Mouse (Mus musculus): ENCODE data around the gene Dlg2. TPM values are rescaled to one million over a fixed set of nuclear protein-coding genes. Genes with fewer than 3 reads are reported as not detected.
A peak's percentile ranks its signal among the peaks of the same experiment; 100 is the strongest.

The Dlg2 gene
- polyA plus RNA-seq, 1 experiment from 2014 or later, result 27.1 TPM

DNA sequence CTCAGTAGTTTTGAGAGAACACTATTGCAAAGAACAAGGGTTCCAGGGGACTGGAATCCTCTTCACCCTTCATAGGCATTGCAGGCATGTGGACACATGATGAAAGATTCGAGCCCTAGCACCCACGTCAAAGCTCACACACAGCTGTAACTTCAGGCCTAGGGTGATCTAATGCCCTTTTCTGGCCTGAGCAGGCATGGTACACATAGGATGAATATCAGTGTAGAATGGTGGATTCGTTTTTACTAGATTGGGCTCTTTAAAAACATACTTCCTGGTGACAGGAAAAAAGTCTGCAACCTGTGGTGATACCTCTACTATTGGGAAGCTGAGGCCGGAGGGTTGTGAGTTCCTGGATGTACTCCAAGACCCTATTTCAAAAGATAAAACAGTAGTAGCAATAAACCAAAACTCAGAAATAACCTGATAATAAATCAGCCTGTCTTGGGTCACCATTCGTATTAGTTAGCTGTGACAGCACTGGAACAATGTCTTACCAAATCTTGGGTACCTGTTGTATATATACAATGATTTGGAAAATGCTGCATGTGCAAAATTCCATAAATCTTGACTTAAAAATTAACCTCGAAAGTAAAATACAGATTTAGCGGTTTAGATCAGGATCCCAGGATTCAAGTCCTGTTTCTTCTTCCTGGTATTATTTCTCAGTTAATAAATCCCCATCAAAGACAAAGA is 20.2 kb upstream of the Dlg2 start:
- WGBS, result 37% methylated on average over 7 of the region's 7 CpGs
- ATAC-seq, result no peak
- Histone ChIP-seq H3K27me3 (ENCODE audit: control insufficient read depth, insufficient read depth, low read depth, low read length) (no peaks in the 10 kb centered on the region), H3K27ac (ENCODE audit: low read length) (peak overlapping the region; percentile 93), H3K9ac (ENCODE audit: low read depth, low read length) (peak overlapping the region; percentile 87), H3K4me1 (ENCODE audit: control insufficient read depth, insufficient read depth, low read length) (peaks cover 15% of the 10 kb centered on the region), H3K4me3 (ENCODE audit: low read depth, low read length) (peak overlapping the region; percentile 84), H3K36me3 (ENCODE audit: control insufficient read depth, insufficient read depth, low read length) (peaks cover 4% of the 10 kb centered on the region; the same call in 1 of the 2 replicates), H3K4me2 (ENCODE audit: low read length) (peak overlapping the region; percentile 84), H3K9me3 (replicated peaks; ENCODE audit: control insufficient read depth, low read length, poor library complexity, severe bottlenecking) (no peaks in the 10 kb centered on the region)

DNA sequence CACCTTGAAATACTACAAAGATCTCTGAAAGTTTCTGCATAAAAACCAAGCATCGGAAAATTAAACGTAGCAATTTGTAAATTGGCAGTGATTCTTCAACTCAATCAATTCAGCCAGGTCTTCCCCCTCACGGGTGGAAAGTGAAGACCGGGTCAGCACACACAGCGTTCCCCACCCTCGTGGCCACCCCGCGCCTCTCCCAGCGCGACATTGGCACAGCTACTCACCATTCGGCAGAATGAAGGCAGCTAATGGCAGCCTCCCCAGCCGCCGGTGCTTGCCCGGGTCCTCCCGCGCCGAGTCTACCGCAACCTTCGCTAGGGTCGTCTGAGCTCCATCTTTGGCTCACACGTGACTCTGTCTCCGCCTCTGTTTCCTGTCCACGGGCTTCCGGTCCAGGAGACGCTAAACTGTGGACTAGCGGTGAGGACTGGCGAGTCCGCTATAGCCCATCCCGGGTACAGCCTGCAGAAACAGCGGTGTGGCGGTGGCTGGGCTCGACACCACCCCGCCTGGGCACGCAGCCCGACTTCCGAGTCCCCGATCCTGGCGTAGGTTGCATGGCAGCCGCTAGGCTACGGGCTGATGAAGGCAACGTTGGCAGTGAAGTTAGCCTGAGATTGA is 19.5 kb upstream of the Dlg2 start, which contains the start of gene Tmem126a:
TSS of gene Tmem126a (minus strand) at position 385 of the 624 bp plus-strand sequence.
- peak within 1 kb of the TSS; percentile 84 for H3K4me3 ChIP-seq (ENCODE audit: low read depth, low read length)
- H3K9me3 ChIP-seq (replicated peaks; ENCODE audit: control insufficient read depth, low read length, poor library complexity, severe bottlenecking), result no peaks in the 10 kb centered on the region
- under 1% methylated on average over 41 of the region's 41 CpGs for WGBS
- ATAC-seq, result peak; percentile 99
- peak within 1 kb of the TSS; percentile 87 for H3K9ac ChIP-seq (ENCODE audit: low read depth, low read length)
- no peaks in the 10 kb centered on the region for H3K27me3 ChIP-seq (ENCODE audit: control insufficient read depth, insufficient read depth, low read depth, low read length)
- H3K27ac ChIP-seq (ENCODE audit: low read length), result peak within 1 kb of the TSS; percentile 93
- H3K36me3 ChIP-seq (ENCODE audit: control insufficient read depth, insufficient read depth, low read length), result 0 out of 2 replicates have a peak, but pooled peaks cover 4% of the 10 kb centered on the region
- H3K4me1 ChIP-seq (ENCODE audit: control insufficient read depth, insufficient read depth, low read length), result peaks cover 15% of the 10 kb centered on the region
- H3K4me2 ChIP-seq (ENCODE audit: low read length), result peak within 1 kb of the TSS; percentile 84

DNA sequence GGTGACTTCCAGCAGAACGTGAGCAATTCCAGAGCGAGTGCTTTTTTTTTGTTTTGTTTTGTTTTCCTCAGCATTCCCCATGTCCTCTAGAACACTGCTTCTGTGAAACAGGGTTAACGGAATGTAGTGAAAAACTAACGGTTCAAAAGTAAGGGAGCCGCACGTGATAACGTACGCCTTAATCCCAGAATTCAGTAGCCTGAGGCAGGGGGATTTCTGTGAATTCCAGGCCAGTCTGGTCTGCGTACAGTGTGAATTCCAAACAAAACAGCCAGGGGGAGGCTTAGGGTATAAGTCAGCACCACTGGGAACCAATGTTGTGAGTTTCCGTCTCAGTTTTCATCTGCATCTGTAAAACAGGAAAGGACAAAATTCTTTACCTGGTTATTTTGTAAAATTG is 19.0 kb upstream of the Dlg2 start:
- no peaks in the 10 kb centered on the region for H3K9me3 ChIP-seq (replicated peaks; ENCODE audit: control insufficient read depth, low read length, poor library complexity, severe bottlenecking)
- H3K9ac ChIP-seq (ENCODE audit: low read depth, low read length), result peak overlapping the region; percentile 87
- no peaks in the 10 kb centered on the region for H3K27me3 ChIP-seq (ENCODE audit: control insufficient read depth, insufficient read depth, low read depth, low read length)
- WGBS, result 10% methylated on average over 10 of the region's 10 CpGs
- peak overlapping the region; percentile 84 for H3K4me2 ChIP-seq (ENCODE audit: low read length)
- peak; percentile 80 for ATAC-seq
- H3K4me3 ChIP-seq (ENCODE audit: low read depth, low read length), result peak overlapping the region; percentile 84
- H3K27ac ChIP-seq (ENCODE audit: low read length), result peak overlapping the region; percentile 93
- H3K36me3 ChIP-seq (ENCODE audit: control insufficient read depth, insufficient read depth, low read length), result 0 out of 2 replicates have a peak, but pooled peaks cover 4% of the 10 kb centered on the region
- H3K4me1 ChIP-seq (ENCODE audit: control insufficient read depth, insufficient read depth, low read length), result peaks cover 15% of the 10 kb centered on the region

DNA sequence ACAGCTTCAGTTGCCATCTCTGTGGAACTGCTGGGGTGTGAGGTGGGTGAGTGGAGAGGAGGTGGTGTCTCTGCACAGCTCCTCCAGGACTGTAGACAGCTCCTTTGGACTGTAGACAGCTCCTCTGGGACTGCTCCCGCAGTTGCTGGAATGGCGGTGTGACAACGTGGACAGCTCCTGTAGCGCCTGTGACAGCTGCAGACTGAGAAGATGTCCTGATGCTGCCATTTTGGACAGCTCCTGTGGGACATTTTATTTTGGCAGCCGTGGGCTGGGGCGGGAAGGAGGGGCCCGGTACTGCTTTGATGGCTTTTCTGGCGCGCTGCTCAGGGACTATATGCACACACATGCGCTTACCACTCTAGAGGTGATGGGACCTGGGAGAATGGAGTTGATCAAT is 16.1 kb upstream of the Dlg2 start:
- H3K9ac ChIP-seq (ENCODE audit: low read depth, low read length), result no peak overlapping the region
- no peak overlapping the region for H3K27ac ChIP-seq (ENCODE audit: low read length)
- no peaks in the 10 kb centered on the region for H3K9me3 ChIP-seq (replicated peaks; ENCODE audit: control insufficient read depth, low read length, poor library complexity, severe bottlenecking)
- peaks cover 15% of the 10 kb centered on the region for H3K4me1 ChIP-seq (ENCODE audit: control insufficient read depth, insufficient read depth, low read length)
- H3K27me3 ChIP-seq (ENCODE audit: control insufficient read depth, insufficient read depth, low read depth, low read length), result no peaks in the 10 kb centered on the region
- WGBS, result 59% methylated on average over 10 of the region's 10 CpGs
- no peak overlapping the region for H3K4me3 ChIP-seq (ENCODE audit: low read depth, low read length)
- ATAC-seq, result no peak
- H3K36me3 ChIP-seq (ENCODE audit: control insufficient read depth, insufficient read depth, low read length), result no peaks in the 10 kb centered on the region
- H3K4me2 ChIP-seq (ENCODE audit: low read length), result no peak overlapping the region

DNA sequence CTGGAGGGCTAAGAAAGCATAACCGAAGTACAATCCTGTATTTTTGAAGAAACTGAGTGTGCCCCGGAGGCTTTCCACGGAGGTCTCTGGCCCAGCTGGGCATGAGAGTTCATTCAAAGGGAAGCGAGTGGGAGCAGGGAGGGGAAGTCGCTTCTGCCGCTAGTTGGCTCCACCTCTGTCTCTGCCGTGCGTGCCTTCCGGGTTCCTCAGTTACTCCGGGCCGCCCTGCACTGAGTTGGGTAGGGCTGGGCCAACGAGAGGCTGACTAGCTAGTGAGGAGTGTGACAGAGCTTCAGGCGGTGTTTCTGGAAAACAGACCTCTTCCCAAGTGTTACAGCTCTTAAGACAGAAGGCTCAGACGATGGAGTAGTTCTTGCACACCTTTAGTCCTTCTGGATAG is 15.5 kb upstream of the Dlg2 start:
- no peak for ATAC-seq
- Histone ChIP-seq H3K36me3 (ENCODE audit: control insufficient read depth, insufficient read depth, low read length) (no peaks in the 10 kb centered on the region), H3K27ac (ENCODE audit: low read length) (no peak overlapping the region), H3K4me3 (ENCODE audit: low read depth, low read length) (no peak overlapping the region), H3K4me1 (ENCODE audit: control insufficient read depth, insufficient read depth, low read length) (peaks cover 12% of the 10 kb centered on the region), H3K4me2 (ENCODE audit: low read length) (no peak overlapping the region), H3K9ac (ENCODE audit: low read depth, low read length) (no peak overlapping the region), H3K9me3 (replicated peaks; ENCODE audit: control insufficient read depth, low read length, poor library complexity, severe bottlenecking) (no peaks in the 10 kb centered on the region), H3K27me3 (ENCODE audit: control insufficient read depth, insufficient read depth, low read depth, low read length) (no peaks in the 10 kb centered on the region)
- 24% methylated on average over 14 of the region's 14 CpGs for WGBS

DNA sequence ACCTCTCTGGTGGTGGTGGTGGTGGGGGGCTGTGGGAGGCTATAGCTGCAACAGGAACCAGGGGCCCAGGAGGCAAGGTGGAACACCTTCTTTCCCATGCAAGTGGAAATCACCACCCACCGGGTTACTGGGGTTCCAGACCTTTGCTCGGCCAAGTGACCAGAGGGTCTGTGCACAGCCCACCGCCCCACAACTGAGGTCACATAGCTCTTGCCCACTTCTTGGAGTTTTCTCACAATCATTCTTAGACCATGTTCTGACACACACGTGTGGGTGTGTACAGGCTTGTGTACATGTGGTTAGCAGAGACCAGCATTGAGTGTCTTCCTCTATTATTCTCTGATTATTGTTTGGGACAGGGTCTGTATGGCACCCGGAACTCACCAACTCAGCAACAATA is 15.0 kb upstream of the Dlg2 start:
- WGBS, result 95% methylated on average over 5 of the region's 5 CpGs
- no peak for ATAC-seq
- Histone ChIP-seq H3K9me3 (replicated peaks; ENCODE audit: control insufficient read depth, low read length, poor library complexity, severe bottlenecking) (no peaks in the 10 kb centered on the region), H3K36me3 (ENCODE audit: control insufficient read depth, insufficient read depth, low read length) (no peaks in the 10 kb centered on the region), H3K4me1 (ENCODE audit: control insufficient read depth, insufficient read depth, low read length) (peaks cover 6% of the 10 kb centered on the region), H3K27ac (ENCODE audit: low read length) (no peak overlapping the region), H3K4me3 (ENCODE audit: low read depth, low read length) (no peak overlapping the region), H3K9ac (ENCODE audit: low read depth, low read length) (no peak overlapping the region), H3K27me3 (ENCODE audit: control insufficient read depth, insufficient read depth, low read depth, low read length) (no peaks in the 10 kb centered on the region), H3K4me2 (ENCODE audit: low read length) (no peak overlapping the region)

DNA sequence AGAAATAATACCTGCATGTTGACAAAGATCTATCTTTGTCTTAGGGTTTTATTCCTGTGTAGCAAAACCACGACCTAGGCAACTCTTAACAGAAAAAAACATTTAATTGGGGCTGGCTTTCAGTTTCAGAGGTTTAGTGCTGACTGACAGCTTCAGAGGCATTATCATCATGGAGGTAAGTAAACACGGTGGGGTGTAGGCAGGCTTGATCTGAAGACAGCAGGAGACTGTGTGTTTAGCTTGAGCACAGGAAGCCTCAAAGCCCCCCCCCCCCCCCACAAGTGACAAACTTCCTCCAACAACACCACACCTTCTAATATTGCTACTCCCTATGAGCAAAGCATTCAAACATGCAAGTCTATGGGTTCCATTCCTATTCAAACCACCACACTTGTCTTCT is 3.0 kb upstream of the Dlg2 start:
- Histone ChIP-seq H3K27ac (ENCODE audit: low read length) (no peak overlapping the region), H3K27me3 (ENCODE audit: control insufficient read depth, insufficient read depth, low read depth, low read length) (no peaks in the 10 kb centered on the region), H3K9me3 (replicated peaks; ENCODE audit: control insufficient read depth, low read length, poor library complexity, severe bottlenecking) (no peaks in the 10 kb centered on the region), H3K4me2 (ENCODE audit: low read length) (no peak overlapping the region), H3K9ac (ENCODE audit: low read depth, low read length) (no peak overlapping the region), H3K4me1 (ENCODE audit: control insufficient read depth, insufficient read depth, low read length) (peaks cover 18% of the 10 kb centered on the region), H3K4me3 (ENCODE audit: low read depth, low read length) (no peak overlapping the region), H3K36me3 (ENCODE audit: control insufficient read depth, insufficient read depth, low read length) (peaks cover 2% of the 10 kb centered on the region; the same call in 1 of the 2 replicates)
- 71% methylated on average over 2 of the region's 2 CpGs for WGBS
- no peak for ATAC-seq

DNA sequence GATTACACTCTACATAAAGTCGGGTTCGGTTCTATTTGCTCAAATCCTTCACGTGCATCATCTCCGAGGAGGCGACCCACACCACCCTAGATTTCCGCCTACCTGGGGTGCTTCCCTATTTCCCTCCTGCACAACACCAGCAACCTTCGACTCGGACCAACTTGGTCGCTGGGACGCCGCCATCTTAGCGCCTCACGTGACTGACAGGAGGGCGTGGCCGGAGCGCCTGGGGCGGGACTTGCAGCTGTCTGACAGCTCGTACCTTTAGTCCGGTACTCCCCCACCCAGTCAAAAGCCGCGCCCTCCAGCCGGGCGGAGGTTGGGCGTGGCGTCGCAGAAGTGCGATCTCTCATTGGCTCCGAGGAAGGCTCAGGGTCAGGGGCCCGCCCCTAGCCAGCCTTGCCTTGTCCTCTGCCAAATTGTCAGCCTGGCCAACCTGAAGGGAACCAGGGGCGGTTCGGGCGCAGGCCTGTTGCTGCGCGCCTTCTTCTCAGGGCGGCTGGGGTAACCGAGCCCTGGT is 619 bp upstream of the Dlg2 start, which contains the start of gene Tmem126b:
TSS of gene Tmem126b (minus strand) at position 209 of the 520 bp plus-strand sequence.
- ATAC-seq, result peak; percentile 100
- Histone ChIP-seq H3K9me3 (replicated peaks; ENCODE audit: control insufficient read depth, low read length, poor library complexity, severe bottlenecking) (no peaks in the 10 kb centered on the region), H3K9ac (ENCODE audit: low read depth, low read length) (peak within 1 kb of the TSS; percentile 89), H3K4me3 (ENCODE audit: low read depth, low read length) (peak within 1 kb of the TSS; percentile 71), H3K27ac (ENCODE audit: low read length) (peak within 1 kb of the TSS; percentile 96), H3K4me2 (ENCODE audit: low read length) (peak within 1 kb of the TSS; percentile 86), H3K4me1 (ENCODE audit: control insufficient read depth, insufficient read depth, low read length) (peaks cover 18% of the 10 kb centered on the region), H3K36me3 (ENCODE audit: control insufficient read depth, insufficient read depth, low read length) (no peaks in the 10 kb centered on the region), H3K27me3 (ENCODE audit: control insufficient read depth, insufficient read depth, low read depth, low read length) (no peaks in the 10 kb centered on the region)
- under 1% methylated on average over 36 of the region's 36 CpGs for WGBS

DNA sequence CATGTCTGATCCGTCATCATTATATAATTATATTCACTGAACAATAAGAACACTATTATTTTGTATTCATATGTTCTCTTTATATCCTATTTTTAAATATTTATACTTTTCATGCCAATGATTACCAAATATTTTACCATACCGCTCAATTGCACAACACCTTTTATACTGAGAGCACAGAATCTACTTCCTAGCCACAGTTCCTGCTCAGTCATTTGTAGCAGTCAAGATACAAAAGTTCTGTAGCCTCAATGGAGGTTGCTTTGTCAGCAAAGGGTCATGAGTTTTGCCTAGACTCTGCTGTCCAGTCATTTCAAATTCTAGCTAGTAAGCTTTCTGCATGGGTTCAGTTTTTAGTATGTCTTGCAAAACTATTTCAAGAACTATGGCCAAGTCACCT is 6.1 kb downstream of the Dlg2 start:
- 93% methylated on average over 2 of the region's 2 CpGs for WGBS
- Histone ChIP-seq H3K27me3 (ENCODE audit: control insufficient read depth, insufficient read depth, low read depth, low read length) (no peaks in the 10 kb centered on the region), H3K4me2 (ENCODE audit: low read length) (no peak overlapping the region), H3K4me1 (ENCODE audit: control insufficient read depth, insufficient read depth, low read length) (peaks cover 1% of the 10 kb centered on the region; the same call in 1 of the 2 replicates), H3K36me3 (ENCODE audit: control insufficient read depth, insufficient read depth, low read length) (no peaks in the 10 kb centered on the region), H3K9ac (ENCODE audit: low read depth, low read length) (no peak overlapping the region), H3K4me3 (ENCODE audit: low read depth, low read length) (no peak overlapping the region), H3K27ac (ENCODE audit: low read length) (no peak overlapping the region), H3K9me3 (replicated peaks; ENCODE audit: control insufficient read depth, low read length, poor library complexity, severe bottlenecking) (no peaks in the 10 kb centered on the region)
- ATAC-seq, result no peak

Data from midbrain, embryonic 16.5 days (tissue).